Mouse (Mus musculus) heart, embryonic 10.5 days (tissue): ENCODE data around the gene Mup19. TPM values are rescaled to one million over a fixed set of nuclear protein-coding genes. Genes with fewer than 3 reads are reported as not detected.
"Not testable (repeated sequence)": the region's sequence is repeated elsewhere in the genome, so short reads cannot be mapped to it uniquely, and the experiment has no call there.

ENCODE experiments used
- DNase-seq: peaks from one replicate; pipeline ENCODE4 v3.0.0-alpha.2; 2017; ENCODE audit warnings: low spot score
- H3K27ac ChIP-seq: fragments of 300-500 bp; sonication (generic); 2 replicates; pipeline ENCODE4 v1.5.1; 2016; ENCODE audit warnings: mild to moderate bottlenecking
- H3K27me3 ChIP-seq: fragments of 300-500 bp; sonication (generic); 2 replicates; pipeline ENCODE4 v1.6.1; 2016; ENCODE audit warnings: mild to moderate bottlenecking; ENCODE audit not compliant: poor library complexity, insufficient read depth, severe bottlenecking
- H3K36me3 ChIP-seq: fragments of 300-500 bp; sonication (generic); 2 replicates; pipeline ENCODE4 v1.6.1; 2016; ENCODE audit warnings: mild to moderate bottlenecking, moderate library complexity
- H3K4me1 ChIP-seq: fragments of 300-500 bp; sonication (generic); 2 replicates; pipeline ENCODE4 v1.6.1; 2016; ENCODE audit warnings: mild to moderate bottlenecking
- H3K4me3 ChIP-seq: fragments of 300-500 bp; sonication (generic); 2 replicates; pipeline ENCODE4 v1.5.1; 2016; ENCODE audit warnings: mild to moderate bottlenecking, moderate library complexity
- H3K9me3 ChIP-seq: fragments of 300-500 bp; sonication (generic); 2 replicates; pipeline ENCODE4 v1.6.1; 2016; ENCODE audit warnings: mild to moderate bottlenecking, moderate library complexity
- WGBS: fragments of 180-500 bp; shearing (Covaris S2); methylation state at CpG from one replicate; pipeline ENCODE4 v1.1.7; 2016; 5-methylcytosine and 5-hydroxymethylcytosine counted together
- polyA plus RNA-seq: library from polyadenylated mRNA; unstranded; fragments of >200 nt; fragmentation: Nextera tagmentation; extraction: Ambion mirVana; gene quantifications from 2 replicates; pipeline ENCODE4 v1.2.1, GENCODE M21; 2016

Gene Mup19
- not detected in 2 replicates for polyA plus RNA-seq

GRCm38 (mm10) chr4:61782169-61782568 is at the start of gene Mup19:
TSS of gene Mup19 (minus strand) at chr4:61782269.
- DNase-seq, H3K36me3 ChIP-seq, H3K27me3 ChIP-seq, H3K4me3 ChIP-seq, H3K27ac ChIP-seq, H3K4me1 ChIP-seq, H3K9me3 ChIP-seq: not testable (repeated sequence)
- WGBS = 89% methylated on average over 1 of the region's 5 CpGs

- H3K9me3 ChIP-seq = 0 out of 2 replicates have a peak, but pooled peaks cover 3% of the 10 kb centered on the region
- no peaks in the 10 kb centered on the region for H3K36me3 ChIP-seq
- no peak overlapping the region for H3K27ac ChIP-seq
- no peaks in the 10 kb centered on the region for H3K27me3 ChIP-seq
- WGBS = 73% methylated on average over 4 of the region's 4 CpGs
- H3K4me3 ChIP-seq = no peak overlapping the region
- H3K4me1 ChIP-seq = no peaks in the 10 kb centered on the region
- no peak for DNase-seq
These were observed 47.1 kb upstream of the Mup19 start for GRCm38 (mm10) chr4:61829211-61829610.

GRCm38 (mm10) chr4:61823185-61823584 is 41.1 kb upstream of the Mup19 start:
- 88% methylated on average over 15 of the region's 15 CpGs for WGBS
- no peak for DNase-seq
- Histone ChIP-seq H3K4me3 (no peak overlapping the region), H3K4me1 (no peaks in the 10 kb centered on the region), H3K36me3 (no peaks in the 10 kb centered on the region), H3K9me3 (peaks cover 3% of the 10 kb centered on the region), H3K27me3 (no peaks in the 10 kb centered on the region), H3K27ac (no peak overlapping the region)

GRCm38 (mm10) chr4:61822541-61822940 is 40.5 kb upstream of the Mup19 start:
- not testable (repeated sequence) for H3K4me3 ChIP-seq, DNase-seq

GRCm38 (mm10) chr4:61815602-61816001 is 33.5 kb upstream of the Mup19 start:
- Histone ChIP-seq H3K36me3 (no peaks in the 10 kb centered on the region), H3K4me3 (no peak overlapping the region), H3K27ac (no peak overlapping the region), H3K9me3 (no peaks in the 10 kb centered on the region), H3K4me1 (no peaks in the 10 kb centered on the region), H3K27me3 (no peaks in the 10 kb centered on the region)
- DNase-seq = no peak
- WGBS = 35% methylated on average over 2 of the region's 2 CpGs

More at GRCm38 (mm10) chr4:61822541-61822940, 40.5 kb upstream of the Mup19 start:
- not testable (repeated sequence) for H3K4me1 ChIP-seq, H3K27me3 ChIP-seq, H3K27ac ChIP-seq, H3K36me3 ChIP-seq, H3K9me3 ChIP-seq
- WGBS = 89% methylated on average over 9 of the region's 9 CpGs

GRCm38 (mm10) chr4:61813435-61813834 is 31.4 kb upstream of the Mup19 start:
- no peaks in the 10 kb centered on the region for H3K9me3 ChIP-seq
- no peaks in the 10 kb centered on the region for H3K27me3 ChIP-seq
- no peak overlapping the region for H3K27ac ChIP-seq
- no peak overlapping the region for H3K4me3 ChIP-seq
- no peak for DNase-seq
- no peaks in the 10 kb centered on the region for H3K4me1 ChIP-seq
- no peaks in the 10 kb centered on the region for H3K36me3 ChIP-seq

- H3K9me3 ChIP-seq, H3K4me3 ChIP-seq, H3K36me3 ChIP-seq, H3K4me1 ChIP-seq, H3K27ac ChIP-seq, H3K27me3 ChIP-seq, DNase-seq: not testable (repeated sequence)
- WGBS = 17% methylated on average over 2 of the region's 2 CpGs
These were observed 29.1 kb upstream of the Mup19 start for GRCm38 (mm10) chr4:61811193-61811592.

GRCm38 (mm10) chr4:61808926-61809325 is 26.9 kb upstream of the Mup19 start:
- H3K4me1 ChIP-seq, DNase-seq, H3K4me3 ChIP-seq, H3K27me3 ChIP-seq, H3K9me3 ChIP-seq, H3K36me3 ChIP-seq, H3K27ac ChIP-seq: not testable (repeated sequence)
- WGBS = 77% methylated on average over 3 of the region's 3 CpGs

- WGBS = 90% methylated on average over 1 of the region's 1 CpGs
- not testable (repeated sequence) for H3K27ac ChIP-seq, H3K27me3 ChIP-seq, H3K4me1 ChIP-seq, H3K9me3 ChIP-seq, H3K4me3 ChIP-seq, DNase-seq, H3K36me3 ChIP-seq
These were observed 7.6 kb upstream of the Mup19 start for GRCm38 (mm10) chr4:61789699-61790098.

GRCm38 (mm10) chr4:61784231-61784630 is 2.2 kb upstream of the Mup19 start:
- 88% methylated on average over 1 of the region's 1 CpGs for WGBS
- not testable (repeated sequence) for DNase-seq

More at GRCm38 (mm10) chr4:61784231-61784630, 2.2 kb upstream of the Mup19 start:
- H3K27me3 ChIP-seq, H3K27ac ChIP-seq, H3K4me1 ChIP-seq, H3K36me3 ChIP-seq, H3K9me3 ChIP-seq, H3K4me3 ChIP-seq: not testable (repeated sequence)

Other genes starting within 250 kb of the Mup19 start
- gene Mup17, start 186.4 kb downstream of the Mup19 start, polyA plus RNA-seq = not detected in 2 replicates
- gene Mup18, start 108.1 kb downstream of the Mup19 start, polyA plus RNA-seq = not detected in 2 replicates
- not detected in 2 replicates for gene Mup5, start 53.0 kb upstream of the Mup19 start, polyA plus RNA-seq